Mouse (Mus musculus): ENCODE measurements around the gene Gm11042.

DNA sequence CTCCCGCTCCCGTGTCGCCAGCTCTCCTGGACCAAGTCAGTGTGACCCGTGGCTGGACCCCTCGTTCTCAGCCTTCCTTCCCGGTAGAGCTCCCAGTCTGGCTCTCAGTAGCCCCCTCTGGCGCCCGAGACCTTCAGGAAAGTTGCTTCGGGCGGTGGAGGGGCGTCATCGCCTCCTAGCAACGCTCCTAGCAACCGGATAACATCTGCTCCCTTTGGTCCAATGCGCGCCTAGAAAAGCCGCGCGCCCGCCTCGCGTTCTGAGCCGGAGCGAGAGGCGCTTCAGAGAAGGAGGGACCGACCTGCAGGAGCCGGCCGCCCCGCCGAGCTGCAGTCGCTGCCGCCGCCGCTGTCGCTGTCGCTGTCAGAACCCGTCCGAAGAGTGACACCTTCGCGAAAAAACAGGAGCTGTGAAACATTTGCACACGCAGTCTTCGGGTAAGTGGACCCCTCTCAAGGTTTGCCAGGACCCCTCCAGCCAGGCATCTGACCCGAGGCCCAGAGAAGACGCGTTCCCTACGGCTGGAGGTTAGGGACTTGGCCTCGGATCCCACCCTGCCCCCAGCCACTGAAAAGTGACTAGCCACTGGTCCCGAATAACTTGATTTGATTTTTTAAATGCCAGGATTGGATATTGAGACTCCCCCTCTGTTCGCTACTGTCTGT is 32.0 kb downstream of the Gm11042 start:
- TF ChIP-seq CTCF (IDR thresholded peaks at IDR 0.05; ENCODE audit: low read depth) (peak; percentile 53), EP300 (IDR thresholded peaks at IDR 0.05; ENCODE audit: low read depth) (no peak)

Data from heart, postnatal 0 days (tissue).